Mouse (Mus musculus): Measurements from ENCODE around the gene Hbp1.

DNA sequence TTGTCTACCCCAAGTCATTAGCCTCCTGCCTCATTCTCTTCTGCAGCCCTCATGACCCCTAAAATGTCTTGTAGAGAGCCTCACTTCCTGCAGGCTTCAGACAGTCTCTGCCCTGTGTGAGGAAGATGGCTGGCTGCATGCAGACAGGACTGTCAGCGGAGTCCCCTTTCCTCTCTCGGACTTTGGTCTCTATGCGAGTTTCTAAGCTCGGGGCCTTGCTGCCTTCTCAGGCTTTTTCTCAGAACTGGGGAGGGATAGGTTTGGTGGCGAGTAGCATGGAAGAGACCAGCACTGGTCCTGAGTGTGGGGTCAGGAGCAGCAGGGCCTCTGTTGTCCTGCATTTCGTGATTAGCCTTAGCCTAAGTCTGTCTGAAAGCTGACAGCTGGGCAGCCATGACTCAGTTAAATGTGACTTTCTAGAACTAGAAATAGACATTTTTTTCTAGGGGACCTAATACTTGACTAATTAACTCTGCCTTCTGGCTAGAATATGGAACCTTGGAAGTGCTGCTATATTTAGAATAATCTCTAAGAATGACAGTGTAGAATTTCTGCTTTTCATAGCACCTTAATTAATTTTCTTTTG is 37.3 kb downstream of the Hbp1 start:
- TF ChIP-seq CTCF (IDR thresholded peaks at IDR 0.05; ENCODE audit: control insufficient read depth, insufficient read depth, insufficient replicate concordance, low read depth, low read length) (no peak), POLR2A (IDR thresholded peaks at IDR 0.05; ENCODE audit: control insufficient read depth, low read depth, low read length) (no peak)

Measured in testis, adult 2 months (tissue).